Mouse (Mus musculus): ENCODE data around the gene Chchd2.

DNA sequence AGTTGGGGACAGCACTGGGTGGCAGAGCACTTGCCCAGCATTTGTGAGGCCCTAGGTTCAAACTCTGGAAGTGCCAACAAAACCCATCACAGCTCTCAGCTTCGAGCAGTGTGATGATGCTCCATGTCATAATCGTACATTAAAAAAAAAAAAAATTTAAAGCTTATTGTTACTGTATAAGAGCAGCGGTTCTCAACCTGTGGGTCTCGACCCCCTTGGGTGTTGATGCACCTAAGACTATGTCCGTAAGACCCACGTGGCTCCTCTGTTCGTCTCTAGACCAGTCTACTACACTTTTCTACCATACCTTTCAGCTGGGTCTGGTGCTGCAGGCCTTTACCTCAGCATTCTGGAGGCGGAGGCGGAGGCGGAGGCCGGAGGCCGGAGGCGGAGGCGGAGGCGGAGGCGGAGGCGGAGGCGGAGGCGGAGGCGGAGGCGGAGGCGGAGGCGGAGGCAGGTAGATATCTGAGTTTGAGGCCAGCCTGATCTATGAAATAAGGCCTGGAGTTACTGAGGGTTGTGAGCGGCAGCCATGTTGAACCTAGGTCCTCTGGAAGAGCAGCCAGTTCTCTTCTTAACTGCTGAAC is 30.9 kb upstream of the Chchd2 start:
- TF ChIP-seq FLI1 (IDR thresholded peaks at IDR 0.05; ENCODE audit: low read length) (no peak), GATA1 (IDR thresholded peaks at IDR 0.05; ENCODE audit: borderline replicate concordance, low read length) (no peak)

All from megakaryocyte, embryonic 14.5 days (primary cell).